Mouse (Mus musculus) cortical plate, adult 2 months (tissue): ENCODE measurements around the gene Uevld. TPM values are rescaled to one million over a fixed set of nuclear protein-coding genes. Genes with fewer than 3 reads are reported as not detected.

Source experiments
- H3K27ac ChIP-seq: fragments of 200-500 bp; 2 replicates; pipeline ENCODE4 v1.5.1; 2012; ENCODE audit warnings: low read length, control low read depth, inconsistent platforms; ENCODE audit not compliant: insufficient read depth
- H3K4me1 ChIP-seq: fragments of 200-500 bp; 2 replicates; pipeline ENCODE4 v1.6.1; 2011; ENCODE audit warnings: low read length; ENCODE audit not compliant: control insufficient read depth, insufficient read depth
- H3K4me3 ChIP-seq: fragments of 200-500 bp; 2 replicates; pipeline ENCODE4 v1.5.1; 2011; ENCODE audit warnings: mild to moderate bottlenecking, low read length, control low read depth; ENCODE audit not compliant: insufficient read depth
- CTCF ChIP-seq: fragments of 200-500 bp; IDR thresholded peaks from 2 replicates; pipeline ENCODE4 v1.5.1; 2011; ENCODE audit warnings: mild to moderate bottlenecking, control low read depth, low read length; ENCODE audit not compliant: insufficient read depth; ENCODE audit errors: extremely low read depth
- POLR2A ChIP-seq: fragments of 200-500 bp; IDR thresholded peaks from 2 replicates; pipeline ENCODE4 v1.6.1; 2011; ENCODE audit warnings: mild to moderate bottlenecking, low read length, control low read depth; ENCODE audit not compliant: insufficient read depth; ENCODE audit errors: extremely low read depth
- polyA plus RNA-seq: library from polyadenylated mRNA; depleted of rRNA; stranded (reverse); fragments of >200 nt; gene quantifications from 2 replicates; pipeline ENCODE4 v1.2.3, GENCODE M21; 2012

Uevld gene
- polyA plus RNA-seq, 1 experiment, result 7.1 TPM

GRCm38 (mm10) chr7:46974648-46975047, 16.3 kb upstream of the Uevld start:
- no peak overlapping the region for H3K27ac ChIP-seq
- no peak overlapping the region for H3K4me3 ChIP-seq
- no peaks in the 10 kb centered on the region for H3K4me1 ChIP-seq
- TF ChIP-seq POLR2A (no peak), CTCF (no peak)

- TF ChIP-seq POLR2A (no peak), CTCF (no peak)
- H3K4me1 ChIP-seq, result no peaks in the 10 kb centered on the region
- no peak overlapping the region for H3K4me3 ChIP-seq
- no peak overlapping the region for H3K27ac ChIP-seq
Observed at GRCm38 (mm10) chr7:46969898-46970297, 11.6 kb upstream of the Uevld start.

GRCm38 (mm10) chr7:46964070-46964469, 5.7 kb upstream of the Uevld start:
- Histone ChIP-seq H3K27ac (no peak overlapping the region), H3K4me3 (no peak overlapping the region), H3K4me1 (no peaks in the 10 kb centered on the region)
- TF ChIP-seq POLR2A (no peak), CTCF (no peak)

- Histone ChIP-seq H3K4me3 (no peak overlapping the region), H3K27ac (no peak overlapping the region), H3K4me1 (no peaks in the 10 kb centered on the region; the same call in 1 of the 2 replicates)
- peak; percentile 67 for TF ChIP-seq CTCF
- no peak for TF ChIP-seq POLR2A
Observed at GRCm38 (mm10) chr7:46962806-46963618, 4.7 kb upstream of the Uevld start.

- Histone ChIP-seq H3K4me1 (peaks cover 3% of the 10 kb centered on the region; the same call in 1 of the 2 replicates), H3K27ac (no peak overlapping the region), H3K4me3 (no peak overlapping the region)
- TF ChIP-seq POLR2A, result no peak
- TF ChIP-seq CTCF, result no peak
Observed at GRCm38 (mm10) chr7:46962132-46962531, 3.8 kb upstream of the Uevld start.

- no peak overlapping the region for H3K27ac ChIP-seq
- TF ChIP-seq POLR2A, result no peak
- TF ChIP-seq CTCF, result no peak
- no peak overlapping the region for H3K4me3 ChIP-seq
- H3K4me1 ChIP-seq, result peaks cover 3% of the 10 kb centered on the region; the same call in 1 of the 2 replicates
Observed at GRCm38 (mm10) chr7:46960991-46961390, 2.7 kb upstream of the Uevld start.

GRCm38 (mm10) chr7:46958853-46959252, 526 bp upstream of the Uevld start:
- TF ChIP-seq POLR2A (no peak), CTCF (no peak)
- peaks cover 3% of the 10 kb centered on the region; the same call in 1 of the 2 replicates for H3K4me1 ChIP-seq
- H3K27ac ChIP-seq, result no peak overlapping the region
- H3K4me3 ChIP-seq, result peak overlapping the region; percentile 95

- TF ChIP-seq CTCF, result 0 out of 2 replicates have a peak, but pooled peaks have one; percentile 27
- TF ChIP-seq POLR2A, result no peak
- no peak overlapping the region for H3K27ac ChIP-seq
- no peaks in the 10 kb centered on the region for H3K4me1 ChIP-seq
- H3K4me3 ChIP-seq, result no peak overlapping the region
Observed at GRCm38 (mm10) chr7:46935847-46936246, 22.5 kb downstream of the Uevld start.

- TF ChIP-seq CTCF, result no peak
- no peak for TF ChIP-seq POLR2A
- Histone ChIP-seq H3K27ac (no peak overlapping the region), H3K4me1 (no peaks in the 10 kb centered on the region), H3K4me3 (no peak overlapping the region)
Observed at GRCm38 (mm10) chr7:46934788-46935187, 23.5 kb downstream of the Uevld start.

- TF ChIP-seq POLR2A, result no peak
- no peak for TF ChIP-seq CTCF
- Histone ChIP-seq H3K27ac (no peak overlapping the region), H3K4me1 (no peaks in the 10 kb centered on the region), H3K4me3 (no peak overlapping the region)
Observed at GRCm38 (mm10) chr7:46931370-46931769, 27.0 kb downstream of the Uevld start.

- TF ChIP-seq CTCF (no peak), POLR2A (no peak)
- Histone ChIP-seq H3K27ac (no peak overlapping the region), H3K4me3 (no peak overlapping the region), H3K4me1 (no peaks in the 10 kb centered on the region)
Observed at GRCm38 (mm10) chr7:46928291-46928690, 30.0 kb downstream of the Uevld start.
